Mouse (Mus musculus): ENCODE measurements at regions not wholly inside any gene's neighbourhood (a gene's known extent, or its start where the extent isn't known, plus 50 kb on each side); places are given as distances from the start of the nearest gene placed in this dataset.
"Not testable (repeated sequence)": the region's sequence is repeated elsewhere in the genome, so short reads cannot be mapped to it uniquely, and the experiment has no call there.

DNA sequence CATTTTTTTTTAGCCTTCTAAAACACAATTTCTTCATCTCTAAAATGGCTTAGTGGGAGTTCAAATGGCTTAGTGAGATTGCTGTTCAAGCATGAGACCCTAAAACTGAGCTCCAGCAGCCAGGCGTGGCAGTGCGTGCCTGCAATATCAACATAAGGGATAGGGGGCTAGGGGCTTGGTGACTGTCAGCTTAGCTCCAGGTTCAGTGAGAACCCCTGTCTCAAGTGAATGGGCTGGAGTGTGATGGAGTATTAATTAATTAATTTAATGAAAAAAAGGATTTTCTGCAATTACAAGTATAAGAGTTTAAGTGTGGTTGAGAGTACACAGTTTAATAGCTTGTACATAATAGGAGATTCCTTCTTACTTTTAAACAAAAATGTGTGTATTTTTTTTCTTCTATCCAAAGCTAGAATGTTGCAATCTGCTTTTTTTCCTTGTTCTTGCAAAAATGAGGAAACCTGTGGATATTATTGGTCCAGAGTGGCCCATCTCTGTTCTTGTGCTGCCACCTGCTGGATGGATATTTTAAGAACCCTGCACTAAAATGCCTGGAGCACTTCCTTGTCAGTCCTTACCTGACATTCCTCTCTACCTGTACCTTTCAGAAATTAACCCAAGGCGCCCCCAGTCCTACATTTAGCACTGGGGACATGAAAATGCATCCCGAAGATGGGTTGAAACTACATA, 54.0 kb upstream of the Usp47 start:
- peak; percentile 81 to 82 for DNase-seq

DNA sequence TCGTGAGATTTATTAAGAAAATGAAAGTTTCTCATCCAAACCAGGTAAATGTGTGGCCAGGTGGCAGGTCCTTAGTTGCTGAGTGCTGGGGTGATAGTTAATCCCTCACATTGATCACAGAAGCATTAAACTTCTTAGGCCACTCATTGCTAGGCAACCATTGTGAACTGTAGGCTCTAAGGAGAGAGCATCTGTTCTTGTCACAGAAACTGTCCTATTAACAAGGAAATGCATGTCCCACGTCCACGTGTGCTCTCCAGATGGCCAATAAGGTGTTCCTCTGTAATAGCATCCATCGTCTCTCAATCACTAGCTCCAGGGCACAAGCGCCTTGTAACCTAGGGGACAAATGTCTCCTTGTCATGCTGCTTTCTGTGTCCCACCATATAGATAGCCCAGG, 55.0 kb upstream of the Usp47 start:
- DNase-seq = no peak

DNA sequence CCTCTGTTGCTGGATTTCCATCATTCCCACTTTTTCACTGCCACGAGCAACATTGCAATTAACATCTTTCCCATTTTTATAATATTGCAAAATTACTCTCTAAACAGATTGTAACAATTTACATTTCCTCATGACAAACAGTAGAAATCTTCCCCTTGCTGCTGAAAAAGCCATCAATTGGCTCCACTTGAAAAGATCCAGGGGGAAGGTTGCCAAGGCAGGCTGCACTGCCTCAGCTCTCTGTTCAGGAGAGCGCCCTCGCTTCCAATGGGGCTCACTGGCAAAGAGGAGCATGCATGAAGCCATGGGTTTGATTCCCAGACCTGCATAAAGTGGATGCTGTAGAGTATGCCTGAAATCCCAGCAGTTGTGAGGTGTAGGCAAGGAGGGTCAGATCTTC, 56.6 kb upstream of the Usp47 start:
- DNase-seq = no peak

DNA sequence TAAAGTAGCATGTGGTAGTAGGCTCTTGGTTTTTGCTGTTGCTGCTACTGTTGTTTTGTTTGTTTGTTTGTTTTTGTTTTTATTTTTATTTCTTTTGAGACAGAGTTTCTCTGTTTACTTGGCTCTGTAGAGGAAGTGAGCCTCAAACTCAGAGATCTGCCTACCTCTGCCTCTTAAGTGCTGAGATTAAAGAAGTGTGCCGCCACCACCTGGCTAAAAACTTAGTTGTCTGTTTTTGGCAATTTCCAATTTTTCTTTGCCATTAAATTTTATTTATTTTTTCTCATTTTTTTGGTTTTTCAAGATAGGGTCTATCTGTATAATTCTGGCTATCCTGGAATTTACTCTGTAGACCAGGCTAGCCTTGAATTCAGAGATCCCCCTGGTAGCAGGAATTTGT, 59.3 kb upstream of the Usp47 start:
- peak in 1 of 2 experiments; percentile 9 for DNase-seq

DNA sequence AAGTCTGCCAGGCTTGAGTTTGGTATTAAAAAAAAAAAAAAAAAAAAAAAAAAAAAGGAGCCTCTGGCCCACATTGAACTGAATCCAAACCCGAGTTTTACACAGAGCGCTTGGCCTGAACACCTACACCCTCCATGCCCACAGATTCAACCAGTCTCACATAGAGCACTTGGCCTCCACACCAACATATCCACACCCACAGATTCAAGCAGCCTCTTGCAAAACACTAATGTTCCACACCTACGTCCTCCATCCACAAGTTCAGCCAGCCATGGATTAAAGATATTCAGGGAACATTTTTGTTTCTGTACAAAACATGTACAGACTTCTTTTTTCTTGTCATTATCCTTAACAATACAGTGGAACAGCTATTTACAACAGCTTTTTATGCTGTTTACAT, 63.3 kb upstream of the Usp47 start:
- no peak for DNase-seq

DNA sequence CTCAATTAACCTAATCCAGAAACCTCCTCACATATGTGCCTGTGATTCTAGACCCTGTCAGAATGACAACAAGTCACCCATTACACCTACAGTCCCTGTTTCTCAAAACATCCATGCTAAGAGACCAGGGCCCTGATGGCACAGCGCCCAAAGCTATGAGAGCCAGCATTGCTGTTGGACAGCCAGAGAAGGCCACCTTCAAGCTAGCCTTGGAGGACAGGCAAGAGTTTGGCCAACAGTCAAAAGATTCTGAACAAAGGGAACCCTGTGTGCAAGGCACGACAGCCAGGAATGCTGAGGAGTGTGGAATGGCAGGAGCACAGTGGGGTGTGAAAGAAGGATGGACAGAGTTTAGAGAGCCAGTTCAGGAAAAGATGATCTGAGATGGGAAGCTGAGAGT, 66.6 kb upstream of the Usp47 start:
- DNase-seq = no peak

DNA sequence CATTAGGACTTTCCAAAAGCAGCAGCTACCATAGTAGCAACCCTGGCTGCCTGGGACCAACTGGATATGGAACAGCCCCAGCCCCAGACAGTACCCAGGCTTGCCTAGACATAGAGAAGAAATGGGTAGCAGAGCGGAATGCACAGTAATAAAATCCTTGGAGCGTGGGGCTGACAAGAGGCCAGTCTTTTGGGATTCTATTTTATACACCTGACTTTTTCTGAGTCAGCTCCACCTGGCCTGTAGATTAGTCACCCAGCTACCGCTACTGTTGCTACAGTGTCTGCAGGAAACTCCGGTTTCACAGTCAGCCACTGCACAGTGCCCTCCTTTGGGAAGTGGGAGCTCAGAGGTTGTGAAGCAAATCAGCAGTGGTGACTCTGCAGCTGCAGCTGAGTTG, 83.7 kb upstream of the Usp47 start:
- DNase-seq = peak; percentile 16 to 43

DNA sequence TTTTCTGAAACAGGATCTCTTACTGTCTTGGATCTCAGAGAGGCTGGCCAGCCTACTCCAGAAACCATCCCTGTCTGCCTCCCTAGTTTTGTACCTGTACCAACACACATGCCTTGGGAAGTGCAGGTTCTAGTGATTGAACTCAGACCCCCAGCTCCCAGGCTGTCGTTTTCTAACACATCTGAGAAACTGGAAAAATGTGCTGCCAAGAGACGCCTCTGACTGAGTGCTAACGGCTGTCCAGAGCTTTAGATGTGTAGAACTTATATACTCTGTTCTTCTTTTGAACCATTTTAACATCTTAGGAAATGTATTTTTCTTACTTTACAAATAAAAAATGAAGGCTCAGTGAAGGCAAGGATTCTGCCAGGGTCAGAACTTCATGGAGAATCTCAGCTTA, 85.8 kb upstream of the Usp47 start:
- no peak for DNase-seq

DNA sequence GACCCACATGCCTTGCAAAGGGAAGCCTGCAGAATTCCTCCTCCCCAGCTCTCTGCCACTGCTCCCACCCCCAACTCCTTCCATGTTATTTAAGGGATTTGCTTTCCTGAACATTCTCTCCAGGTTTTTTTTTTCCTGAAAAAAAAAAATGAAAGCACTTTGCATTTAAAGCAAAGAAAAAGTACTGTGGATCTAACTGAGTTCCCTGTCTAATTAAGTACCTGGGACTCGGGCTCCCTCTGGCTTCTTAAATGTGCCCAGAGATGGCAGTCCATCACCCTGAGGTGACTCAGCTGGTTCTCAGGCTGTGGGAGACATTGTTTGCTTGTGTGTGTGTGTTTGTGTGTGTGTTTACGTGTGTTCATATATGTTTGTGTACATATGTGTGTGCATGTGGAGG, 86.2 kb upstream of the Usp47 start:
- no peak for DNase-seq

DNA sequence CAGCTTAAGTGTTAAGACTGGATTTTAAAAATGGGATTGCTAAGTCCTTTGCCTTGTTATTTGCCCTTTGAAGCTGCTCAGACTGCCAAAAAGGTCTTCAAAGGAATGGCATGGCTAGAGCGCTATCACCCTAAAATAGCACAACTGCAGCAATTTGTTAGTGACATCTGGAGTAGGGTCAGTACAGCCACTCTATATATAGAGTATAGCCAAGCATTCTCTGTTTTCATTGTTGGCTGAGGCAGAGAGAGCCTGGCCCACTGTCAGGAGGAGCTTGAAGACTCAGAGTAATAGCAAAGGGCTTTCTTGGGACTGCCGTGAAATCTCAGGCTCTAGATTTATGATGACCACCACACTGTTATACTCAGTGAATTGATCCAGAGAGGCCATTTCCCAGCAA, 90.6 kb upstream of the Usp47 start:
- peak in 1 of 2 experiments; percentile 5 for DNase-seq

DNA sequence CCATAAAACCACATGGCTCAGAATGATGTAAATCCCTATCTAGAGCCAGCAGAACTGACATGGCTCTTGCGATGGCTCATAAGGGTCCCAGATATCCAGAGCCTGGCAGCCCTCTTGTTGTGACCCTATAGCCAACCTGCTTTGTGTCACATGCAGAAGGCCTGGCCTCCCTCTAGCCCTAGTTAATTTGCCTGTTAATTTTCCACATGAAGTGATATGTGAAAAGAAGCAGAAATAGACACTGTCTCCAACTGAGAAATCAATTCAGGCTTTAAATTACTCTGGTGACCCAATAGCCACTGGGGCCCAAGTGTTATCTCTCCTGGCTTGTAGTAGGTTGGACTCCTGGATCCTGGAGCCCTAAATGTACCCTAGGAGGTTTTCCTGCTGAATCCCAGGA, 103.3 kb upstream of the Usp47 start:
- no peak for DNase-seq

DNA sequence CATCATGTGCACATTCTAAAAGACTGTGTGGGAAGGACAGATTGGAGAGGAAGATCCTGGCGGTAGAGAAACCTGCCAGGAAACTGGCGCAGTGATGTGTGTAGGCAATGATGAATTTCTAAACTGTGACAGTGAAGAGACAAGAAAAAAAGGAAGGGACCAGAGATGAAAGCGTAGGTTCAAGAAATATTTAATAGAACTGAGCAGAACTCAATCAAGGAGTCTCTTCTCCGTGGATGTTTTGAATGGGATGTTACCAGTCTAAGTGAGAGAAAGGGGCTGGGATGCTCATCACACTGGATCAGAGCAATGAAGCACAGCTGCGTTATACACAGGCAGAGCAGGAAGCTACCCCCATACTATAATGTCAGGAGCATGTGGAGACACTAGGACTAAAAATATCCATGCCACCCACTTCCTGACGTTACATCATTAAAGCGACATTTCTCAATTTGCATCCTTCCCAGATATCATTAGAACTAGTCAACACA, 119.5 kb upstream of the Usp47 start:
- no peak for DNase-seq

DNA sequence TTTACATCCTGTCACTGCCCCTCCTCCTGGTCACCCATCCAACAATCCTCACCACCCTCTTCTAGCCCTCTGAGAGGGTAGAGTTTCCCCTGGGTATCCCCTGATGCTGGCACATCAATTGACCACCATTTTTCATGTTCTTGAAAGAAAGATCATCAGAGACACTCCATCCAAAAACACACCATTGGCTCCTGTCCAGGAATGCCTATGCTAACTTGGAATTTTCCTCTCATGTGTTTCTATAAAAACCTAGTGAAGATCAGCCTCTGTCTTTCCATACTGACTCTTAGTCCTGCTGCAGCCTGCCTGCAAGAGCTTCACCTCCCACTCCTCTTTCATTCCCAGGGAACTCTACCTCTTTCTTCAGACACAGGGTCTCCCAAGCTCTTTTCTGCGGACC, 117.2 kb upstream of the Galnt18 start:
- no peak for DNase-seq

DNA sequence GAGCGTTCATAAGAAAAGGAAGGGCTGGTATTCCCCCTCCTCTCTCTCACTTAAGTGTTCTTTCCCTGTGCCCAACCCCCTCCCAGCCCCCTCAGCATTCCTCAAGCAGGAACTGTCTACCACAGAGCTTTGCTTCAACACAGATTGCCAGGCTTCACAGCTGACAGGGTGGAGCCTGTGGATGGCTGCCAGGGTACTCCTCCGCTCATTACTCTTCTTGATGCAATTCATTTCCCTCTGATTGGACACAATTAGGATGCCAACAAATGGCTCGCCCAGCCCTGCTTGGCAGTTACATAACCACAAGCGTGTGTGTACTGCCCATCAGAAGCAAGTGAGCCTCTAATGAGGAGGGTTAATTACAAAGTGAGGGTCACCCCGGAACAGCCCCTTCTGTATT, 116.5 kb upstream of the Galnt18 start:
- peak; percentile 36 to 49 for DNase-seq

DNA sequence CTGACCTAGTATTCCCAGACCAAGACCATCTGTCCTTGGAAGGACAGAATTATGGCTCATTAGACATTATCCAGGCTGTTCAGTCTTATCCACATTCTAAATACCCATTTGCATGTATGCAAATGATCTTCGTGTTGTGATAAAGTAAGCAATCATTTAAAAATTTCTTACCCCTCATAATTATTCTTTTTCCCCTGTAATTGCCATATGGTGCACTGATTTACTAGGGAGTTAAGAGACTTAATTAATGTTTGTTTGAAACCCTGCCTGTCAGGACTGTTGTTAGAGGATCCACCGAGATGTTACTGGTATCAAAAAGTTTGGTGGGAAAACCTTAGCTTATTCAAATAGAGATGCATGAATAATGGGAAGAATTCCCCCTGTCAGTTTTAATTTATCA, 103.2 kb upstream of the Galnt18 start:
- DNase-seq = no peak

DNA sequence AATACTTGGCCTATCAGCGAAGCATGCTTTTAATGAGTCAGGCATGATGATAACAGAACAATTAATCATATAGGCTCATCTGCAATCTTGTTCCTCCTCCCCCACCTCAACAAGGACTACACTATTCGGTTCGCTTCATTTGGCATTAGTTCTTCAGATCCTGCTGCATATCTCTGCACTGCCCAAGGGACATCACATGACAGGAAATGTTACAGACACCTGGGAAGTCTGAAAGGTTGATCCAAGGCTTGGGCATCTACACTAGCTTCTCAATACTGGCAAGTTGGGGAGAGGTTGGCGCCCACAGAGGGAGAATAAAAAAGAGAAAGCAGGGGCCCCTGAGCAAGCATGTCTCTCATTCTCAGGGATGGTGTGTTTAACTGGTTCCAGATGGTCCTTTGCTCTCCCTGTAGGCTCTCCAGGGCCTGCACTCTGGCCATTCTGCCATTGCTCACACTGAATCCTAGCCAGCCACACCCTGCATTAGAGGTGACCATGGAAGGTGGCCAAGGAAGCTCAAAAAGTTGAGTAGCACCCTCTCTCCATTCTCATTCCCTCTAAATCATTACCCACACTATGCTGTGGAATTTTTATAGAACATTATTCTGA, 100.4 kb upstream of the Galnt18 start:
- DNase-seq = no peak

DNA sequence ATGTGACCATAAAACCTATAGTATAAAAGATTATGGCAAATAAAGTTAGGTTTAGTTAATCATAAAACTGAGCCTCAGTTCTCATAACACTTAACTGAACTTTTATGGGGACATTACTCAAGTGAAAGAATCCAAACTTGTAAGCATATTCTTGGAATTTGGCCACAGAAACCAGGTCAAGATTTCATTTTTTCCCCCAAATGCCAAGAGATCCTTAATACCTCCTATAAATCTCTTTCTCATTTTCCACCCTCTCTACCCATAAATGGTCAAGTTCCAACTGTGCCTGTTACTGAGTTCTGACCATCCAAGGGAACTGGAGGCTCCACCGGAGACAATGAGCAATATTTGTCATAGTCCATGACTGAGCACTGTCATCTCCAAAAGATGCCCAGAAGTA, 97.8 kb upstream of the Galnt18 start:
- no peak for DNase-seq

DNA sequence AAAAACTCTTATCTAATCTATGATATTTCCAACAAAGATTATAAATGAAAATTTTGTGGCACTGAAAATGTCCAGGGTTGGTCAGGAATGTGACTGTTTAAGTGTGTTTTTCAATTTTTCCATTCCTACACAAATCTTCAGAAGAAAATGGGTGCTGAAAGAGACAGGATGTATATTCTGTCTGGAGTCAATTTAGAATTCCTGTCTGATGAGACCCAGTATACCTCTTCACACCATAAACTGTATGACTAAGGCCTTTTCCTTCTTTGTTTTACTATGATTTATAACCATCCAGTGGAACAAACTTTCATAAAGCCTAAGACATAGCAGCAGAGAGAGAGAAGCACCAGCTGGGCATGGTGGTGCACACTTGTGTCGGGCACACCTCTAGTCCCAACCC, 96.2 kb upstream of the Galnt18 start:
- DNase-seq = no peak

DNA sequence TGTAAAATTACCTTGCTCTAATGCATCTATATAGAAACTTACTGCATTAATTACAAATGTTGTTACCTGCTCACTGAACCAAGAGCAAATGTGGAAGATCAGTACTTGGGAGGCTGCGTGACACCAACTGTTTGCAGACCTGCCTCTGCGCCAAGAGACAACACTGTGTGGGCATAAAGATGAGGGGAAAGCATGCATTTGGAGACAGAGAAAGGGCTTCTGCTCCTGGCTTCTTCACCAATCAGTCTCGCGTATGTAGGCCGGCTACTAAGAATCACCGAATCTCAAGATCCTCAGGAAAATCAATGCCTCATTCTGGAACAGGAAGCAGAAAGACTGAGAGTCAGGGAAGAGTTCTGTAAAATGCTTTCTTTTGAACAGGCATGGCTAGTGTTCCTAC, 89.6 kb upstream of the Galnt18 start:
- no peak for DNase-seq

DNA sequence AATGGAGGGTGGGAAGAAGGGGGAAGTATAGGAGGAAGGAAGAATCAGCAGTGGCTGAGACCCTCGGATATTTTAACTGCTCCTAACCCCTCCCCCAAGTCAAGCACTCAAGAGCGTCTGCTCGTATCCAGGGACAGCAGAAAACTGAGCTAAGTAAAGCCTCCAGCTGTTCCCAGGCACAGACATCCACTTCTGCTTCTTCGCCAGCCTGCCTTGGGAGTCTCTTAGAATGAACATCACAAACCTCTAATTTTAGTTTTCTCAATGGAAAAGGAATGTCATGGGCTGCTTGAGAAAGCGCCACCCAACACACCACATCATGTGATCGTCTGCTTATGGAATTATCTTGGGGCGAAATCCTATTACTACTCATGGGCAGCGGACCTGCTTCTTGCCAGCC, 83.3 kb upstream of the Galnt18 start:
- DNase-seq = no peak

DNA sequence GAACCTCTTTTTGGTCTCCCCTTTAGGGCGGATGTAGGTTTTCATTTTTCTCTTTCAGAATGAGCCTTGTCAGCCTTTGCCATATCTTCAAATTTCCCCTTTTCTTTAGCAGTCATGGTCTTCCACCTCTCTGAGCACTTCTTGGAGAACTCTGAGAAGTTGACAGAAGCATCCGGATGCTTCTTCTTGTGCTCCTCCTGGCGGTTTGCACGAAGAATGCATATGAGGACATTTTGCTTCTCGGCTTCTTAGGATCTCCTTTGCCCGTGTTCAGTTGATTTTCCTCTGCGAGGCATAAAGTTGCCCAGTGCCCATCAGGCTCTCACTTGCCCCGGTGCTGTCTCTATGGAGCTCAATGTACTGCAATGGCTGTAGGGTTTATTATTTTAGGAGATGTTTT, 78.5 kb upstream of the Galnt18 start:
- DNase-seq = not testable (repeated sequence)

DNA sequence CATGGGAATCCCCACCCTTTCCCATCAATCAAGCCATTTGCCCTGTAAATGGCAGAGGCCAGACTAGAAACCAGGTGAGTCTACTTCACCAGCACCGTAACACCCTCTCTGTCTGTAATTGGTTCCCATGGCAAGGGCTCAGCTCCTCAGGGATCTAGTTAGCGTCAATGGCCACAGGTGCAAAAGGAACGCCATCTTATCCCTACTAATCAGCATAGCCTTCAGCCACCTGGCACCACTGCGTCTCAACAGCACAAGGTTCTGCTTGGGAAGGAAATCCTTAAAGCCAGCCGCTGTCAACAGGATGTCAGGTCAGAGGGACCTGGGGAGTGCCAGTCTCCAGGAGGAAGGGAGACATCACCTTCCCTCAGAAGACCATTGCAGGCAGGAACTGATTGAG, 77.2 kb upstream of the Galnt18 start:
- no peak for DNase-seq

DNA sequence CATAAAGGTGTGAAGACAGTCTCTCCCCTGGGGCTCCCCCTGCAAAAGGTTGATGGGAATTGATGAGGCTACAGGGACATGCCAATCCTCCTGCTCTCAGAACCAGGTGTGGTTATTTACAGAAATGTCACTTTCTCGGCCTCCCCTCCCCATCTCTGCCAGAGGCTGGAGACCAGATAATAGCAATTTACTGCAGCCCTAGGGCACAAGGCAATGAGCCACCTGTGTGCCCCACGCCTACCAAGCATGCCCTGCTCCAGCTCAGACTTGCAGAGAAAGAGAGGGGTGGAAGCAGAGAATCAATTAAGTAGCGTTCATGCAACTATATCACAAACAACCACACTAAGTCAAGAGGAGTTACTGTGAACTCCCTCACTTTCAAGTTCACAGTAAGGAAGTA, 75.5 kb upstream of the Galnt18 start:
- no peak for DNase-seq

DNA sequence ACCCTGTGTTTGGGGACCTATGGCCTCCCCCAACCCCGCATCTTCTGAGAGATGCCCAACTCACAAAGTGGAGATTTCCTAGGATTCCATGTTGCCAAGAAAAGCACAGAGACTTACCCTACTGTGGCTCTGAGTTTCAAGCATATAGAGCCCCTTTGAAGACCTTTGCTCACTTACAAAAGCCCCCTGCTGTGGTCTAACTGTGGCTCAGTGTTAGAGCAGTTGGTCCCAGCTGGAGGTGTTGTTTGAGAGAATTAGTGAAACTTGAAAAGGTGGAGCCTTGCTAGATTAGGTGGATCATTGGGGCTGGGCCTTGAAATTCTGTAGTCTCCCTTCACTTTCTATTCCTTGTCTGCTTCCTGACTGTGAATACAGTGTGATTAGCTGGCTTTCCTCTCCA, 66.6 kb upstream of the Galnt18 start:
- DNase-seq = no peak

DNA sequence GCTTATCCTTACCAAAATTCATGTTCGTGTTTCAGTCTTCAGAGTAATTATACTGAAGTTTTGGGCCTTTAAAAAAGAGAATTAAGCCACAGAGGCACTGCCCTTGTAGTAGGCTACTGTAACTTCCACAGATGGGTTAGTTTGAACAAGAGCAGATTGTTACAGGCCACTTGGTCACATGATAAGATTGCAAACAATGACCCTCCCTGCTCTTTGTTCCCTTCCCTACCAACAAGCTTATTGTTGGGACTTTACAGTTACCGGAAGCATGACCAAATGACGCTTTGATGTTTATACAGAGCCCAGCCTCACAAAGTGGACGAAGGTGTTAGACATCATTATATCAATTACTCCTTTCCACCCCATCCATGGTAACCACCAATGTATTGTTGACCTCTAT, 63.9 kb upstream of the Galnt18 start:
- no peak for DNase-seq
